Mouse (Mus musculus) layer of hippocampus, postnatal 36 days (tissue): Measurements from ENCODE around the gene Cdh9. TPM values are rescaled to one million over a fixed set of nuclear protein-coding genes. Genes with fewer than 3 reads are reported as not detected.
A peak's percentile ranks its signal among the peaks of the same experiment; 100 is the strongest.

Experiments used
- DNase-seq, 2 experiments: peaks; one replicate each; pipeline ENCODE4 v3.0.0; 2022
- total RNA-seq, 2 experiments: library from RNA; stranded (reverse); gene quantifications; 2 replicates each; pipeline ENCODE4 v1.2.3; 2021

Gene Cdh9
- total RNA-seq, result 10 to 100 TPM; 38.2 to 41.4 TPM

DNA sequence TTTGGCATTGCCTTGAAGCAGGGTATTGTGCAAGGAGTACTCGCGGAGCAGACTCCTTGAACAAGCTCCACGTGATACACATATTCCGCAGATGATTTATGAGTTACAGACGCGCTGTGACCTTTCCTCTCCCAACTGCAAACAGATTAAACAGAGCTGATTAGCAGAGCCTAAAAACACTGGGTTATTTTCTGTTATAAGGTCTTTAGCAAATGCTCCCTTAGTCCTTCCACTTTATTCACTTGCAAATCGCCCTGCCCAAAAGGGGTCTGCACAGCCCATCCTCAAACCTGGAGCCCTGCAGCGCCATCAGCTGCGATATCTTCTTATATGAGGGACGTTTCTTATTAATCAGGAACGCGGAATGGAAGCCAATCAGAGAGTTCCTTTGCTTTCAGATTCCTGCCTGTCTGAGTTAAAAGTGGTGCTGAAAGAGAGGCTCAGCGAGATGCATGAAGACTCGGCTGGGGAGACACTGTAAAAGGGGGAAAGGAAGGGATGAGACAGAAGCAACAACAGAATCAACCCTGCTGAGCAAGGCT lies at the start of gene Cdh9:
TSS of gene Cdh9 (plus strand) at position 287 of the 542 bp plus-strand sequence.
- peak; percentile 27 to 29 for DNase-seq

DNA sequence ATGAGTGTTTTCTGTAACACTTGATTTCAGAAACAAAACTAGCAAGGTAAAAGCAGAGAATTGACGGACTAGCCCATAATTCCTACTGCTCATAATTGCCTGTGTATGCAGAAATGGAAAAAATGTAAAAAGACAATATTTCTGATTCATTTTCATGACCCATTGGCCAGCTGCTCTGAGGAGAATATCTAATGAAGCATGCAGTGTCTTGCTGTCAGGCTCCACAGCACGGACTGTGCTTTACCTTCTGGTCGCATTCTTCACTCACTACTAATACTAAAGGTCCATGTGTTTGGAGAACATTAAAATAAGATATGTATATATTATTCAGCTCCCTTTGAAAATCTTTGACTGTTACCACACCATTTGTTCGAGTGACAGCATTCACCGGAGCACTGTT lies 49.5 kb upstream of the Cdh9 start:
- no peak for DNase-seq

DNA sequence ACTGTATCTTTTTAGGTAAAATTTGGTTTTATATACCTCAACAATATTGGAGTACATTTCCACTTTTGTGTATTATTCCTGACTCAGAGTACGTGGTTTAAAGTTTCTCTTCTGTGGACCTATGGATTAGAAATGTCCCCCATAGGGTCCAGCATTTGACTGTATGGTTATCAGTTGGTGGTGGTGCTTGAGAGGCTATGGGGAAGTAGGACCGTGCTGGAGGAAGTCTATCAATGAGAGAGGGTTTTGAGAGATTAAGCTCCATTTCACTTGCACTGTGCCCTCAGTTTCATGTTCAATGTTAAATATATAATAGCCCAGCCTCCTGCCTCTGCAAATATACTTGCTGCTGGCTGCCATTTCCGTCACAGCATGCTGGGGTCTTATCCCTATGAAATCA lies 28.7 kb upstream of the Cdh9 start:
- DNase-seq, result no peak

DNA sequence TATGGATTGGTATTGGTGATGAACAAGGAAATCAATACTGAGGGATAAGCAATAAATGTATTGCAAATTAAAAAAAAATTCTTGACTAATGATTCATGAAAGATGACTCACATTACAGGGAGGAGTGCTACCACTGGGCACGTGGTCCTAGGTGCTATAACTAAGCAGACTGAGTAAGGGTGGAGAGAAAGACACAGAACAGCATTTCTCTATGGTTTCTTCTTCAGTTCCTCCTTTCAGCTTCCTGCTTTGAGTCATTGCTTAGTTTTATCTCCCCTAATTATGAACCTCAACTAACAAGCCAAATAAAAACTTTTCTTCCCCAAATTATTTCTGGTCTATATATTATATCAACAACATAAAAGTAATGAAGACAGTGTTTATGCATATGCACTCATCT lies 26.2 kb upstream of the Cdh9 start:
- no peak for DNase-seq

DNA sequence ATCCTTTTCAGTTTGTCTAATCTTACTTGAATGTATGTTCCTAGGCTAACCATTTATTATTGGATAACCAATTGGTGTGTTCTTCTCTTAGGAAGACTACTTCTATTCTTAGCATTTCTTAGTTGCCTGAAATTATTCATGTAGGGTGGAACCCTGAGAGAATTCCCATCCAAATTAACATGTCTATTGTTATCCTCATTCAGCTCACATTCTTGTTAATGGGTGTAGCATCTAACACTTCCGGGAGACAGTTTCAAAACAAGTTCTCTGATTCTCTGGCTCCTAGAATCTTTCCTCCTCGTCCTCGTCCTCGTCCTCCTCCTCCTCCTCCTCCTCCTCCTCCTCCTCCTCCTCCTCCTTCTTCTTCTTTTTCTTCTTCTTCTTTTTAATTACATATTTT lies 10.5 kb downstream of the Cdh9 start:
- no peak for DNase-seq

DNA sequence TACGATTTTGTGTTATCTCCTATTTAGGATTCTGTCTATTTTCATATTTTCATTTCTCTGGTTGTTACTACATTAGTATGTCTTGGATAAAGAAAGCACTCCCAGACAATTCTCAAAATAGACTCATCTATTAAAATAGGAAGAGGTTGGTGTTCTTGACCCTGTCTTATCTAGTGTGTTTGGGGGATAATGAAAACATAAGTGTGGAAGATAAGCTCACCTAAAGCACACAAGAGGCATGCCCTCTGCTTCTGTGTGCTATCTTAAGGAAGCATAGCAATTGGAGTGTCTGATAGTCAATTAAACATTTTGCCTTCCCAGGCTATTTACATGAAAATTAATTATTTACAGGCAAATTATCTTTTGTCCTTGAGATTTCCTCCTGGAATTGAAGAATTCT lies 18.1 kb downstream of the Cdh9 start:
- no peak for DNase-seq

DNA sequence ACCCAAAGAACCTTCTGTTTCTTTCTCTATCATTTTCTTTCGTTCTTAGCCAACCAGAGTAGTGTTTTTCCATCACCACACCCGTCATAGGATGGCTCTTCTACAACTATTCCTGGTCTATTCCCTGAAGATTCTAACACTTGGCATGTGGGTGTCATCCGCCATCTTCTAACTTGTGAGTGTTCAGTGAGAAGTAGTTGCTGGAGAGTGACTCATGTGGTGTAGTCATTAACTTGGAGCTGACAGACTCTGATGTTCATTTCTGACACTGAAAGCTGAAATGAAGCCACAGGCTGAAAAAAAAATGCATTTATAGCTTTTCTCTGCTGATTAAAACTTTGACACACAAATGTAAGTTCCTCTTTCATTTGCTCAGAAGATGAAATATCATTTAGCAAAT lies 34.7 kb downstream of the Cdh9 start:
- no peak for DNase-seq

DNA sequence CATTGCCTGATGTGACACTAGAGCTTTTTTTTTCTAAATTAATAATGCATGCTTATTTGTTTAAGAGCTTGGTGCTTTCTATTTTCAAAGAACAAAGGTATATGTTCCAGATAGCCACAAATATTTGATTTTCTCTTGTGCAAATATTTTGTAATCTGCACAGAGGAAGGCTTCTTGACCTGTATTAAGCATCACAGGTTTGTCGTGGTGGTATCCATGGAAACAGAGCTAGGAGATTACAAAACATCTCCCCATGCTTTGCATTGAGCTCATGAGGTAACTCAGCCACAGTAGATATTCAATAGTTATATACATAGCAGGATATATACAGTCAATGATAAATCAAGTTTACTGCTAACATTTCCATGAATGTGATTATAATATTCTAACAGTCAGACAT lies 56.0 kb downstream of the Cdh9 start:
- DNase-seq, result no peak

DNA sequence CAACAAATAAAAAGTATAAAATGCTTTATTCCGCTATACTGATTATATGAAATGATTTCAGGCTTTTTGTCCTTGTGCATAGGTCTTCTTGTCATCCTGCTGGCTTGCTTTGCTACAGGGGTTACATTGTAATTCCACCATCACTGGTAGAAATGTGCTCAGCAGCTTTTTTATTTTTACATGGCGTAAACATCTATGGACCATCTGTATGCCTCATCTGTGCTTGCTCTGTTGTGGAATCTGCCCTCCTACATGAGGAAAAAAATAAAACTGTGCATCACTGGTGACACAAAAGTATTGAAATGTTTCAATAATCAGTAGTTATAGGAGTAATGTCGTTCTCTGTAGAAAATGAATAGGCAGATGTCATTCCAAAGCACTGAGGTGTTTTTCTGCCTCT lies 64.3 kb downstream of the Cdh9 start:
- peak in 1 of 2 experiments; percentile 39 for DNase-seq

DNA sequence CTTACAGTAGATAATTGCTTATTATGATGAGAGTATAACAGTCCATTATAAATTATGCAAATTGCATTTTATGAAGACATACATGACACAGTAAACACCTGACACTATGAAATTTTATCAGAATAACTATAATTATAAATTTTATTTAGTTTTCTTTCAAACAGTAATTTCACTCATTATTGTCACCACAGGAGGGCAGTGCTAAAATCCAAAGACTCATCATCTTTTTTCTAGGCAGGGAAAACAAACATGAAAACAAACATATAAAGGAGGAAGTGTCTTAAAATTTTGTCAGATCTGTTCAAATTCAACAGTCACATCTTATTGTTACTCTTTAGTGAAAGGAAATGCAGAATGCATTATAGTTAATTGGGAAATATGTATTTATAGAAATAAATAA lies 72.7 kb downstream of the Cdh9 start:
- no peak for DNase-seq

DNA sequence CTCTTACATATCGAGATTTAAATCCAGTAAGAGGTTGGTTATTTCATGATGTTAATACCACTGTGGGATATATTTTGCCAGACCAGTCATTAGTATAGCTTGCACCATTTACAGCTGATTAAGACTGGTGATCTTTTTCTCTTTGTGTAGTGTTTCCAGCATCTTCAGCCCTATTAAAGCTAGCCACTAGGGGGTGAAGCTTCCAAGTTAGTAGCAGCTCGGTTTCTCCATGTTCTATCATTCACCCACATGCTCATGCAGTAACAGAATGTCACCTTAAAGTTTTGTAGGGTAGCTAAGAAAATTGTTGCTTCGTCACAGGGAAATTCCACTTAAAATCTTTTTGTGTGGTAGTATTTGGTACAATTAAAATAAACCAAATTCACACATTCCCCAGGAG lies 82.2 kb downstream of the Cdh9 start:
- no peak for DNase-seq

DNA sequence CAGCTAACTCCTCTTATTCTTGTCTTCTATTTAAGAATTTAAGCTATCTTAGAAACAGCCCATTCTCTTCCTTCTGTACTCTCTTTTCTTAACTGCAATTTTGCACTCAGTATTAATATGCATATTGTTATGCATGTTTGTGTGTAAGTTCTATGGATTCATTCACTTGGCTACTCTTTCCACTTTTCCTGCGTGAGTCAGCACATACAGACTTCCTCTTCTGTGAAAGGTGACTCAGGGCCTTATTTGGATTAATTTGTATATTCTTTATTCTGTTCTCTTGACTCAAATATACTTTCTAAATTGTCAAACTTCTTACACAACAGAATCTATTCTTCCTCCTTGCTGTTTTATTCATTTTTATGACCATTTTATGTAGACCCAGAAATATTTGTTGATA lies 85.5 kb downstream of the Cdh9 start:
- DNase-seq, result no peak

DNA sequence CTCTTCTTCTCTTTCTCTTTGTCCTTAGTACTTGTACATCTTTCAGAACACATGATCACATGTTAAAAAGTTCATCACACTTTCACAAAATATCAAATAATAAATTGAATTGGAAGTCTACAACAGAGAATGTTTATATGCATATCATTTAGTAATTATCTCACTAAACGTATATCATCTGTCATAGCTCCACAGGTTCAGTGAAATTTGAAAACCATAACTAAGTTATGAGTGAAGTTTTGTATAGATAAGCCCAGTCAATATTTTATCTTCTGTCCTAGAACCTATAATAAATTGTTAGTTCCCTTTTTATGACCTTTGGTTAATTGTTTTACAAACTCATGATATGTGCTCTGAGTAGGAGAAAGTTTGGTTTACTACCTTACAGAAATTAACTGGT lies 106.2 kb downstream of the Cdh9 start:
- DNase-seq, result no peak

DNA sequence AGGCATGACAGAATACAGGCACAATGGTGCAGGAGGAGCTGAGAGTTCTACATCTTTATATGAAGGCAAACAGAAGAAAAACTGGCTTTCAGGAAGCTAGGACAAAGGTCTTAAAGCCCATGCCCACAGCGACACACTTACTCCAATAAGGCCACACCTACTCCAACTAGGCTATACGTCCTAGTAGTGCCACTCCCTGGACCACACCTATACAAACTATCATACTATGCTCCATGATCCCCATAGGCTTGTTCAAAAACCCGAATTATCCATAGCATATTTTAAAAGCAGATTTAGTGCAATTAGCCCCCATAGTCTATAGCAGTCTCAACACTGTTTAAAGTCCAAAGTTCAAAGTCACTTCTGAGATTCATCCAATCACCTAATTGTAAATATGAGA lies 154.0 kb downstream of the Cdh9 start:
- no peak for DNase-seq

DNA sequence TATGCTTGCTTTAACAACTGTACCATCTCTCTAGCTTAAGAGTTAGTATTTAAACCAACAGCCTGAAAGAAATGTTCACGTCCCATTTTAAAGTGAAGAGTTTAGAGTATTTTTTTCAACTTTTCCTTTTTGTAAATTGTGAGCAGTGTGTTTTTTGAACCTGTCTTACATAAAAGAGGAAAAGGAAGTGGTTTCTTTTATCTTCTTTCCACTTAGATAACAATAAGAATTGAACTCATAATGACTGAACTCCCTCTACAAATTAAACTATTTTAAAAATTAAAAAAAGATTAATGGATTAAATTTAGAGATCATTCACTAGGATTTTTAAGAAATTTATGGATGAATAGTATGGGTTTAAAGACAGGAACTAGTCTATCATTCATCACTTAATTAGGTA lies 168.1 kb downstream of the Cdh9 start:
- DNase-seq, result no peak
